Mouse (Mus musculus) ES-E14 (cell line): ENCODE data around the gene Liph. TPM values are rescaled to one million over a fixed set of nuclear protein-coding genes. Genes with fewer than 3 reads are reported as not detected.

Experiments
- DNase-seq: peaks from one replicate; pipeline ENCODE4 v3.0.0-alpha.2; 2013; ENCODE audit warnings: low read depth, low spot score
- H3K27ac ChIP-seq: 2 replicates; pipeline ENCODE4 v1.5.1; 2012; ENCODE audit warnings: low read depth, mild to moderate bottlenecking, low read length, moderate library complexity, mixed read lengths; ENCODE audit not compliant: poor library complexity, insufficient read depth, severe bottlenecking
- H3K36me3 ChIP-seq: 2 replicates; pipeline ENCODE4 v1.6.1; 2012; ENCODE audit warnings: mild to moderate bottlenecking, low read length, moderate library complexity, mixed read lengths; ENCODE audit not compliant: control insufficient read depth, poor library complexity, insufficient read depth, severe bottlenecking
- H3K4me1 ChIP-seq, 2 experiments: fragments of 150-350 bp in 1 of 2; sonication (generic) in 1 of 2; 2 replicates each; pipeline ENCODE4 v1.6.1; 2012; ENCODE audit warnings: low read length in 2 of 2, mild to moderate bottlenecking in 1 of 2, mixed read lengths in 1 of 2; ENCODE audit not compliant: control insufficient read depth in 2 of 2, insufficient read depth in 2 of 2, poor library complexity in 1 of 2
- H3K4me3 ChIP-seq, 2 experiments: fragments of 150-350 bp in 1 of 2; sonication (generic) in 1 of 2; 2 replicates each; pipeline ENCODE4 v1.5.1; 2012; ENCODE audit warnings: low read length in 2 of 2, low read depth in 1 of 2, mild to moderate bottlenecking in 1 of 2, mixed read lengths in 1 of 2; ENCODE audit not compliant: insufficient read depth in 1 of 2, poor library complexity in 1 of 2, severe bottlenecking in 1 of 2
- H3K9ac ChIP-seq: 2 replicates; pipeline ENCODE4 v1.6.1; 2012; ENCODE audit warnings: low read depth, mild to moderate bottlenecking, low read length, mixed read lengths; ENCODE audit not compliant: poor library complexity, insufficient read depth, severe bottlenecking
- H3K9me3 ChIP-seq: fragments of 150-350 bp; sonication (generic); 2 replicates; pipeline ENCODE4 v1.6.1; 2012; ENCODE audit warnings: low read depth, mild to moderate bottlenecking, low read length; ENCODE audit not compliant: control insufficient read depth, insufficient read depth
- CHD2 ChIP-seq: IDR thresholded peaks from 2 replicates; pipeline ENCODE4 v1.6.1; 2014; ENCODE audit warnings: mild to moderate bottlenecking, low read depth, low read length, inconsistent platforms
- HCFC1 ChIP-seq: IDR thresholded peaks from 2 replicates; pipeline ENCODE4 v1.6.1; 2012; ENCODE audit warnings: low read length, inconsistent platforms, borderline replicate concordance; ENCODE audit not compliant: insufficient read depth
- MAFK ChIP-seq: IDR thresholded peaks from 2 replicates; pipeline ENCODE4 v1.6.1; 2014; ENCODE audit warnings: mild to moderate bottlenecking, low read depth, low read length, inconsistent platforms; ENCODE audit not compliant: insufficient read depth
- ZC3H11A ChIP-seq: IDR thresholded peaks from 2 replicates; pipeline ENCODE4 v1.6.1; 2012; ENCODE audit warnings: low read depth, mild to moderate bottlenecking, inconsistent platforms, low read length, borderline replicate concordance
- ZNF384 ChIP-seq: IDR thresholded peaks from 2 replicates; pipeline ENCODE4 v1.6.1; 2012; ENCODE audit warnings: low read depth, low read length, inconsistent platforms
- in situ Hi-C, 2 experiments: fragments of 600-800 bp; cut with MboI; formaldehyde crosslinking; loops; one replicate each; pipeline ENCODE4 v1.15.1; 2025; ENCODE audit warnings: low sequenced_read_pairs in 2 of 2, inconsistent platforms in 1 of 2; ENCODE audit not compliant: unreplicated experiment in 2 of 2
- total RNA-seq: library from RNA; depleted of rRNA; stranded (reverse); fragments of 300-350 nt; gene quantifications from 2 replicates; pipeline ENCODE4 v1.2.3, GENCODE M21; 2012

Liph gene
- total RNA-seq, 1 experiment, result 24.5 TPM

DNA sequence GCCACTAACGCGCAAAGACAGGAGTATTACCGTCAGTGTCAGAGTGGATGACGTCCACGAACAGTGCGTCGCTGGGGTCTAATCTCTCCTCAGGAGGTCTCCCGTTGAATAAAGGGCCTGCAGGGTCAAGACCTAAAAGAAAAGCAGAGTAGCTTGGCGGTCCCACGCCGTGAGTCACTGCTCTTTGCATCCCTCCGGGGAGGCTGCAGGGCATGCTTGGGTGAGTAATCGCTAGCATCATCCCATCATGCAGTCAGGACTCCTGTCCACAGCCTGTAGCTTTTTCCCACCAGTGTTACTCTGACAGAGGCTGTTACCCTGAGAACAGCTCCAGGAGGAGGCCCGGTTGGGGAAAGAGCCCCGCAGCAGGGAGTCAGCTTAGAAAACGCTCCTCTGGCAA lies 19.3 kb downstream of the Liph start:
- H3K4me1 ChIP-seq, result peaks cover 0 to 8% of the 10 kb centered on the region in 2 experiments; a peak in 2 of 4 replicates
- no peak overlapping the region for H3K9ac ChIP-seq
- H3K36me3 ChIP-seq, result peaks cover 9% of the 10 kb centered on the region; the same call in 1 of the 2 replicates
- no peaks in the 10 kb centered on the region for H3K9me3 ChIP-seq
- no peak for TF ChIP-seq HCFC1
- TF ChIP-seq MAFK, result no peak
- no peak for TF ChIP-seq ZC3H11A
- TF ChIP-seq CHD2, result no peak
- no peak for TF ChIP-seq ZNF384
- H3K4me3 ChIP-seq, result no peak overlapping the region
- no peak for DNase-seq
- H3K27ac ChIP-seq, result no peak overlapping the region
- in situ Hi-C loops, result no loop called here

DNA sequence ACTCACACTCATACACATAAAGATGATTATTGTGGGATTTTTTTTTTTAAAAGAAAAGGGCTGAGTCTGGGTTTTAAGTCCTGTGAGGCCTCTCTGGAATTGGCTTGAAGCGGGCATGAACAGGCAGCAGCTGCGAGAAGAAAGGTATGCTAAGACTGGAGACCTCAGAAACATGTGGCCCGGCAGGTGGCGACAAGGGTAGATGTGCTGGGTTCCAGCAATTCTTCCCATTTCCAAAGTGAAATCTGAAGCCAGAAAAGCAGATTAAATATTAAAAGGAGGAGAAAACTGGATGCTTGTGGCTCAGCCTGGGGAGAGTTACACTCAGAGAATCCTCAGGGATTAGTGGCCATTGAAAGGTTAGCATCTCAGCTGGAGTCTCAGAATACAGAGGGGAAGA lies 24.0 kb downstream of the Liph start:
- Histone ChIP-seq H3K9me3 (no peaks in the 10 kb centered on the region), H3K36me3 (peaks cover 17% of the 10 kb centered on the region), H3K4me3 (no peak overlapping the region), H3K27ac (no peak overlapping the region), H3K4me1 (peaks cover 0 to 11% of the 10 kb centered on the region in 2 experiments; a peak in 2 of 4 replicates), H3K9ac (no peak overlapping the region)
- in situ Hi-C loops, result no loop called here
- no peak for TF ChIP-seq ZNF384
- TF ChIP-seq MAFK, result no peak
- no peak for TF ChIP-seq ZC3H11A
- TF ChIP-seq CHD2, result no peak
- TF ChIP-seq HCFC1, result no peak
- no peak for DNase-seq

DNA sequence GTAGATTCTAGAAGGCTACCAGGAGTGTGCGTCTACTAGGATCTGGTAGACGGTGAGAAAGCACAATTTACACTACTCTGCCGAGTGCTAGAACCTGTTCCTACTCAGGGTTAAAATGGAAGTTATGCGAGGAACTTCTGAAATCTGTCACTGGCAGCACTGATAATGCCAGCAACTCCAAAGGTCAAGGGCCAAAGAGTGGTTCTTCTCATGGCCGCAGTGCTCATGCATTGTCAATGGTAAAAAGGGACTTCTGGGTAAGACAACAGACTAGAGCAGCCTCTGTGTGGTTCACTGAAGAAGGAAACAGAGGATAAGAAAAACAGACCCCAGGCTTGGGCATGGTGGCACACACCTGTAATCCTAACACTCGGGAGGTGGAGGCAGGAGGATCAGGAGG lies 24.9 kb downstream of the Liph start:
- peaks cover 17% of the 10 kb centered on the region for H3K36me3 ChIP-seq
- no peak overlapping the region for H3K4me3 ChIP-seq
- H3K4me1 ChIP-seq, result peaks cover 0 to 6% of the 10 kb centered on the region in 2 experiments; a peak in 2 of 4 replicates
- no peaks in the 10 kb centered on the region for H3K9me3 ChIP-seq
- TF ChIP-seq ZNF384 (no peak), ZC3H11A (no peak), CHD2 (no peak), MAFK (no peak), HCFC1 (no peak)
- H3K27ac ChIP-seq, result no peak overlapping the region
- no peak overlapping the region for H3K9ac ChIP-seq
- no peak for DNase-seq
- in situ Hi-C loops, result no loop called here

DNA sequence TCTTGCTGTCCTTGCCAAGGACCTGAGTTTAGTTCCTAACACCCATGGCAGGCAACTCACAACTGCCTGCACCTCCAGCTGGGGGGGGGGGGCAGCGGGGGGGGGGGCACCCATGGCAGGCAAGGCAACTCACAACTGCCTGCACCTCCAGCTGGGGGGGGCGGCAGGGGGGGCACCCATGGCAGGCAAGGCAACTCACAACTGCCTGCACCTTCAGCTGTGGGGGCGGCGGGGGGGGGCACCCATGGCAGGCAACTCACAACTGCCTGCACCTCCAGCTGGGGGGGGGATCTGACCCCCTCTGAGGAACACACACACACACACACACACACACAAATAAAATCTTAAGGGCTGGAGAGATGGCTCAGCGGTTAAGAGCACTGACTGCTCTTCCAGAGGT lies 25.6 kb downstream of the Liph start:
- no peak for DNase-seq
- Histone ChIP-seq H3K36me3 (peaks cover 19% of the 10 kb centered on the region), H3K4me1 (peaks cover 0 to 6% of the 10 kb centered on the region in 2 experiments; a peak in 2 of 4 replicates), H3K9me3 (no peaks in the 10 kb centered on the region), H3K4me3 (no peak overlapping the region), H3K27ac (no peak overlapping the region), H3K9ac (no peak overlapping the region)
- no peak for TF ChIP-seq CHD2
- TF ChIP-seq ZNF384, result no peak
- TF ChIP-seq ZC3H11A, result no peak
- in situ Hi-C loops, result no loop called here

DNA sequence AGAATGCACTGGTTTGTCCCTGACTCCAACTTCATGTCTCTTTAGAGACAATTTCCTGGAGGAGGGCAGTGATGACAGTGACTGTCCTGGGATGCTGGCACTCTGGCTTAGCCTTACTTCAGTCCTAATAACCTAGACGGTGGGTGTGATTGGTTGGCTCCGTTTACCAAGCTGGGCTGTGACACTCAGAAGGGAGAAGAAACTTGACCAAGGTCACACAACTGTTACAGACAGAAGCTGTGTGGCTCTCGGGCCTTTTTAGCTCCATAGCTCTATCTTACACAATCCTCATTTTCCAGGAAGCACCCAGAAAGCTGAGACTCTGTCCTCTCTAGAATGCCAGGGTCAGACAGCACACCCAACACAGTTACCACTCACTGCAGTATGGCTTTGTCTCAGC lies 29.9 kb downstream of the Liph start:
- Histone ChIP-seq H3K4me1 (no peaks in the 10 kb centered on the region; a peak in 1 of 4 replicates), H3K27ac (no peak overlapping the region), H3K9me3 (no peaks in the 10 kb centered on the region), H3K36me3 (peaks cover 19% of the 10 kb centered on the region), H3K4me3 (no peak overlapping the region), H3K9ac (no peak overlapping the region)
- TF ChIP-seq ZC3H11A (no peak), CHD2 (no peak), HCFC1 (no peak), MAFK (no peak), ZNF384 (no peak)
- DNase-seq, result no peak
- in situ Hi-C loops, result no loop called here
